25 mouse cellular contexts compared by ENCODE assay signal in the genomic region with DNA sequence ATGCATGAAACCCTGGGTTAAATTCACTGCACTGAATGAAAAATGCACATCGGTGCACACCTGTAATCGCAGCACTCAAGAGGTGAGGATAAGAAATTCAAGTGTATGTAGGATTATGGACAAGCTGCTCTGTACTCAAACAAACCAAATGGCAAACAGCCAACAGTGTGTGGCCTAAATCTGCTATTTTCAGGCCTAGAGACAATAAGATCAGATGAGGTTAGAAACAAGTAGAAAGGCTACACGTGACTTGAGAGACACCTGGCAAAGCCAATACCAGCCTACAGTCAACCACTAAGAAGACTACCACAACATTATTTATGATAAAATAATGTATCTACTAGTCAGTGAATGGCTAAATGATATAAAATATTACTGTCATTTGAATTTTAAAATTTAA.
DNase-seq lines count a peak whose midpoint lies in the region; ATAC-seq lines count a peak whose summit lies in the region.
"Had no signal": no experiment of that assay in that cellular context is flagged by ENCODE, and none has a peak within 500 bp of the region (broad histone marks: within the 10 kb centered on the region; RNA-seq: fewer than 3 reads in every experiment).

No protein-coding gene starts in this region.

- H3K27ac ChIP-seq in limb, embryonic 10.5 days, result no peak overlapping the region
- no peak overlapping the region for H3K27ac ChIP-seq in kidney, embryonic 14.5 days (ENCODE audit: low read depth, low read length)
- H3K27ac ChIP-seq: embryonic facial prominence, embryonic 10.5 days; embryonic facial prominence, embryonic 15.5 days; forebrain, embryonic 13.5 days; hindbrain, embryonic 13.5 days; kidney, embryonic 15.5 days; midbrain, embryonic 13.5 days; neural tube, embryonic 13.5 days had no signal

- H3K9me3 ChIP-seq in limb, embryonic 10.5 days (replicated peaks), result no peaks in the 10 kb centered on the region
- H3K9me3 ChIP-seq in kidney, embryonic 14.5 days (ENCODE audit: control insufficient read depth, low read length), result no peaks in the 10 kb centered on the region
- H3K9me3 ChIP-seq: embryonic facial prominence, embryonic 10.5 days; embryonic facial prominence, embryonic 15.5 days; forebrain, embryonic 13.5 days; hindbrain, embryonic 13.5 days; kidney, embryonic 15.5 days; megakaryocyte, embryonic 14.5 days; midbrain, embryonic 13.5 days; neural tube, embryonic 13.5 days had no signal

- peak; percentile 35 for DNase-seq in cerebellum, adult 11-12 months
- no peak for DNase-seq in cerebellum, postnatal 4 days (ENCODE audit: low spot score in 2 of 2)
- DNase-seq in 416B (ENCODE audit: low read depth), result peak; percentile 11
- DNase-seq in cerebellum, adult 18-20 months, result peak; percentile 29 to 37
- peak; percentile 16 to 28 for DNase-seq in cerebellum, postnatal 14 days
- no peak for DNase-seq in limb, embryonic 10.5 days (ENCODE audit: low spot score)
- DNase-seq: adrenal gland, postnatal 25 days; gastrocnemius, postnatal 14 days; heart, adult 18-20 months; heart, postnatal 4 days; kidney, postnatal 4 days; lung, postnatal 4 days; thymus, postnatal 4 days had no signal

- no peak overlapping the region for H3K4me2 ChIP-seq in kidney, embryonic 14.5 days (replicated peaks; ENCODE audit: low read depth, low read length)
- H3K4me2 ChIP-seq: embryonic facial prominence, embryonic 15.5 days; forebrain, embryonic 13.5 days; heart, embryonic 11.5 days; hindbrain, embryonic 13.5 days; kidney, embryonic 15.5 days; liver, embryonic 11.5 days; midbrain, embryonic 13.5 days; neural tube, embryonic 13.5 days had no signal

- peaks cover 23% of the 10 kb centered on the region for H3K36me3 ChIP-seq in limb, embryonic 10.5 days
- peaks cover 8% of the 10 kb centered on the region; the same call in 1 of the 2 replicates for H3K36me3 ChIP-seq in kidney, embryonic 14.5 days (ENCODE audit: control insufficient read depth, insufficient read depth, low read length)

- H3K27me3 ChIP-seq in limb, embryonic 10.5 days (ENCODE audit: low read depth, poor library complexity, severe bottlenecking), result no peaks in the 10 kb centered on the region
- H3K27me3 ChIP-seq in kidney, embryonic 14.5 days (ENCODE audit: control insufficient read depth, insufficient read depth, low read length), result no peaks in the 10 kb centered on the region
- H3K27me3 ChIP-seq: embryonic facial prominence, embryonic 15.5 days; forebrain, embryonic 13.5 days; hindbrain, embryonic 13.5 days; kidney, embryonic 15.5 days; megakaryocyte, embryonic 14.5 days; midbrain, embryonic 13.5 days; neural tube, embryonic 13.5 days had no signal

- ATAC-seq in kidney, embryonic 14.5 days (ENCODE audit: low FRiP score, low TSS enrichment), result no peak
- ATAC-seq: forebrain, embryonic 13.5 days; intestine, postnatal 0 days; midbrain, embryonic 13.5 days had no signal

- no peak overlapping the region for H3K9ac ChIP-seq in kidney, embryonic 14.5 days (ENCODE audit: low read depth, low read length)
- H3K9ac ChIP-seq: embryonic facial prominence, embryonic 15.5 days; forebrain, embryonic 13.5 days; hindbrain, embryonic 13.5 days; kidney, embryonic 15.5 days; midbrain, embryonic 13.5 days; neural tube, embryonic 13.5 days had no signal

- H3K4me3 ChIP-seq in limb, embryonic 10.5 days, result no peak overlapping the region
- no peak overlapping the region for H3K4me3 ChIP-seq in kidney, embryonic 14.5 days (ENCODE audit: low read length)
- H3K4me3 ChIP-seq: embryonic facial prominence, embryonic 10.5 days; embryonic facial prominence, embryonic 15.5 days; forebrain, embryonic 13.5 days; hindbrain, embryonic 13.5 days; kidney, embryonic 15.5 days; megakaryocyte, embryonic 14.5 days; midbrain, embryonic 13.5 days; neural tube, embryonic 13.5 days had no signal

- no peaks in the 10 kb centered on the region for H3K4me1 ChIP-seq in limb, embryonic 10.5 days
- H3K4me1 ChIP-seq in kidney, embryonic 14.5 days (ENCODE audit: control insufficient read depth, insufficient read depth, low read length), result no peaks in the 10 kb centered on the region
- H3K4me1 ChIP-seq: embryonic facial prominence, embryonic 10.5 days; embryonic facial prominence, embryonic 15.5 days; forebrain, embryonic 13.5 days; kidney, embryonic 15.5 days; neural tube, embryonic 13.5 days had no signal

- WGBS in limb, embryonic 10.5 days, result 95% methylated on average over 3 of the region's 3 CpGs
- 89% methylated on average over 3 of the region's 3 CpGs for WGBS in kidney, embryonic 14.5 days

Comparison
In these comparisons a context has a peak if more than half of its experiments do, and no peak if none do; other contexts are left out.
1. DNase-seq: peak in cerebellum, adult 11-12 months (single experiment), 416B (single experiment), cerebellum, adult 18-20 months (2 of 2) and cerebellum, postnatal 14 days (2 of 2); none in cerebellum, postnatal 4 days (0 of 2) and limb, embryonic 10.5 days (single experiment).